Mouse (Mus musculus) C2C12 (cell line): ENCODE results near the gene Lcn6. TPM values are rescaled to one million over a fixed set of nuclear protein-coding genes. Genes with fewer than 3 reads are reported as not detected.
"Not testable (repeated sequence)": the region's sequence is repeated elsewhere in the genome, so short reads cannot be mapped to it uniquely, and the experiment has no call there.

Experiments used
- H3K27me3 ChIP-seq: one replicate; pipeline ENCODE4 v1.6.1; 2011; ENCODE audit not compliant: control insufficient read depth, insufficient read depth, insufficient read length
- H3K36me3 ChIP-seq: one replicate; pipeline ENCODE4 v1.6.1; 2011; ENCODE audit not compliant: control insufficient read depth, insufficient read depth
- H3K4me3 ChIP-seq: one replicate; pipeline ENCODE4 v1.5.1; 2011; ENCODE audit warnings: mild to moderate bottlenecking, control low read depth; ENCODE audit not compliant: poor library complexity, insufficient read depth, severe bottlenecking
- H3K79me2 ChIP-seq: one replicate; pipeline ENCODE4 v1.6.1; 2011; ENCODE audit not compliant: control insufficient read depth, insufficient read depth
- H3K79me3 ChIP-seq: one replicate; pipeline ENCODE4 v1.6.1; 2011; ENCODE audit warnings: low read depth, control low read depth
- H3ac ChIP-seq: one replicate; pipeline ENCODE3; 2011; ENCODE audit warnings: low read depth; ENCODE audit not compliant: control insufficient read depth, insufficient read length
- CEBPB ChIP-seq: IDR thresholded peaks from one replicate; pipeline ENCODE4 v1.6.1; 2011; ENCODE audit warnings: low read depth, mild to moderate bottlenecking, control low read depth, moderate library complexity
- CTCF ChIP-seq: IDR thresholded peaks from one replicate; pipeline ENCODE4 v1.5.1; 2011; ENCODE audit not compliant: control insufficient read depth, insufficient read depth, insufficient read length
- FOSL1 ChIP-seq: IDR thresholded peaks from one replicate; pipeline ENCODE4 v1.8.0; 2011; ENCODE audit warnings: mild to moderate bottlenecking, low read length; ENCODE audit not compliant: poor library complexity, insufficient read depth, severe bottlenecking
- MAX ChIP-seq: IDR thresholded peaks from one replicate; pipeline ENCODE4 v1.6.1; 2011; ENCODE audit warnings: mild to moderate bottlenecking, control low read depth
- MYOD1 ChIP-seq: IDR thresholded peaks from one replicate; pipeline ENCODE4 v1.6.1; 2011; ENCODE audit warnings: low read depth; ENCODE audit not compliant: control insufficient read depth, insufficient read length
- MYOG ChIP-seq: IDR thresholded peaks from one replicate; pipeline ENCODE4 v1.6.1; 2011; ENCODE audit not compliant: control insufficient read depth, insufficient read length; ENCODE audit errors: extremely low read depth
- USF1 ChIP-seq: IDR thresholded peaks from one replicate; pipeline ENCODE4 v1.6.1; 2011; ENCODE audit warnings: low read depth, mild to moderate bottlenecking, control low read depth, moderate library complexity
- polyA plus RNA-seq: library from polyadenylated mRNA; unstranded; fragments of >200 nt; fragmentation: generic; extraction: Trizol; gene quantifications from one replicate; pipeline ENCODE4 v1.2.1, GENCODE M21; 2012; ENCODE audit warnings: missing spikeins

The Lcn6 gene
- polyA plus RNA-seq, 1 experiment, result not detected

- Histone ChIP-seq H3K27me3 (peaks cover 61% of the 10 kb centered on the region), H3K4me3 (no peak within 1 kb of the TSS)
These were observed 5.8 kb downstream of the Lcn6 start, which contains the start of gene Lcn10 for GRCm38 (mm10) chr2:25682426-25682825. Gene Lcn10 (plus strand): TSS chr2:25682726.

GRCm38 (mm10) chr2:25686941-25687340, 10.4 kb downstream of the Lcn6 start:
- Histone ChIP-seq H3K27me3 (peaks cover 37% of the 10 kb centered on the region), H3K79me3 (no peaks in the 10 kb centered on the region), H3K4me3 (no peak overlapping the region), H3ac (no peak overlapping the region), H3K79me2 (no peaks in the 10 kb centered on the region), H3K36me3 (no peaks in the 10 kb centered on the region)
- TF ChIP-seq MYOG (no peak), CEBPB (no peak), MYOD1 (no peak), MAX (no peak), USF1 (no peak), FOSL1 (no peak), CTCF (no peak)

More at GRCm38 (mm10) chr2:25682426-25682825, 5.8 kb downstream of the Lcn6 start, which contains the start of gene Lcn10:
- H3K79me3 ChIP-seq, result no peaks in the 10 kb centered on the region
- no peaks in the 10 kb centered on the region for H3K36me3 ChIP-seq
- TF ChIP-seq CEBPB (no peak), MYOG (no peak), USF1 (no peak), CTCF (no peak), MYOD1 (no peak)
- H3ac ChIP-seq, result no peak within 1 kb of the TSS
- no peaks in the 10 kb centered on the region for H3K79me2 ChIP-seq

GRCm38 (mm10) chr2:25694605-25695004, 18.0 kb downstream of the Lcn6 start:
- TF ChIP-seq MYOG (no peak), CTCF (peak; percentile 9), MYOD1 (no peak)
- H3ac ChIP-seq, result no peak overlapping the region
- no peaks in the 10 kb centered on the region for H3K79me3 ChIP-seq

GRCm38 (mm10) chr2:25696951-25697350, 20.4 kb downstream of the Lcn6 start:
- TF ChIP-seq FOSL1 (no peak), MAX (no peak), CEBPB (no peak), CTCF (no peak), MYOG (no peak), MYOD1 (no peak), USF1 (no peak)
- Histone ChIP-seq H3ac (no peak overlapping the region), H3K79me3 (no peaks in the 10 kb centered on the region)

More at GRCm38 (mm10) chr2:25694605-25695004, 18.0 kb downstream of the Lcn6 start:
- Histone ChIP-seq H3K79me2 (no peaks in the 10 kb centered on the region), H3K36me3 (no peaks in the 10 kb centered on the region), H3K27me3 (peaks cover 16% of the 10 kb centered on the region), H3K4me3 (no peak overlapping the region)

GRCm38 (mm10) chr2:25698696-25699095, 22.1 kb downstream of the Lcn6 start:
- no peaks in the 10 kb centered on the region for H3K79me2 ChIP-seq
- TF ChIP-seq USF1, result no peak
- TF ChIP-seq FOSL1, result no peak
- no peak for TF ChIP-seq MYOG
- TF ChIP-seq MYOD1, result no peak
- no peak for TF ChIP-seq MAX
- no peak for TF ChIP-seq CEBPB
- no peak for TF ChIP-seq CTCF
- H3K36me3 ChIP-seq, result no peaks in the 10 kb centered on the region
- no peak overlapping the region for H3K4me3 ChIP-seq
- H3ac ChIP-seq, result no peak overlapping the region
- peaks cover 47% of the 10 kb centered on the region for H3K27me3 ChIP-seq
- H3K79me3 ChIP-seq, result no peaks in the 10 kb centered on the region

More at GRCm38 (mm10) chr2:25696951-25697350, 20.4 kb downstream of the Lcn6 start:
- Histone ChIP-seq H3K4me3 (no peak overlapping the region), H3K36me3 (no peaks in the 10 kb centered on the region), H3K79me2 (no peaks in the 10 kb centered on the region), H3K27me3 (peaks cover 36% of the 10 kb centered on the region)

- not testable (repeated sequence) for H3ac ChIP-seq, H3K36me3 ChIP-seq, H3K79me3 ChIP-seq, H3K4me3 ChIP-seq, H3K79me2 ChIP-seq
- peaks cover 50% of the 10 kb centered on the region for H3K27me3 ChIP-seq
These were observed 23.2 kb downstream of the Lcn6 start, which contains the start of gene Obp2a for GRCm38 (mm10) chr2:25699743-25700142. Gene Obp2a (plus strand): TSS chr2:25700043.
